Mouse (Mus musculus) ES-Bruce4 (cell line): ENCODE results near the gene Nf1. TPM values are rescaled to one million over a fixed set of nuclear protein-coding genes. Genes with fewer than 3 reads are reported as not detected.

Experiments used
- H3K27ac ChIP-seq: 2 replicates; pipeline ENCODE4 v1.5.1; 2012; ENCODE audit warnings: low read length, inconsistent platforms; ENCODE audit not compliant: insufficient read depth
- H3K27me3 ChIP-seq: 2 replicates; pipeline ENCODE4 v1.6.1; 2012; ENCODE audit warnings: mild to moderate bottlenecking, low read length, inconsistent platforms; ENCODE audit not compliant: control insufficient read depth, poor library complexity, insufficient read depth, severe bottlenecking
- H3K36me3 ChIP-seq: 2 replicates; pipeline ENCODE4 v1.6.1; 2012; ENCODE audit warnings: inconsistent platforms, mild to moderate bottlenecking, low read length, moderate library complexity; ENCODE audit not compliant: control insufficient read depth, poor library complexity, insufficient read depth, severe bottlenecking
- H3K4me1 ChIP-seq: one replicate; pipeline ENCODE4 v1.8.1; 2011; ENCODE audit warnings: low read length; ENCODE audit not compliant: control insufficient read depth, insufficient read depth
- H3K4me3 ChIP-seq: 2 replicates; pipeline ENCODE4 v1.5.1; 2011; ENCODE audit warnings: low read depth, mild to moderate bottlenecking, low read length
- H3K9ac ChIP-seq: 2 replicates; pipeline ENCODE4 v1.6.1; 2012; ENCODE audit warnings: low read depth, mild to moderate bottlenecking, inconsistent platforms; ENCODE audit not compliant: poor library complexity, severe bottlenecking
- H3K9me3 ChIP-seq: replicated peaks from 2 replicates; pipeline ENCODE4 v1.6.1; 2012; ENCODE audit warnings: mild to moderate bottlenecking, low read length, inconsistent platforms; ENCODE audit not compliant: control insufficient read depth, poor library complexity, insufficient read depth, severe bottlenecking
- CTCF ChIP-seq: IDR thresholded peaks from one replicate; pipeline ENCODE4 v1.8.1; 2011; ENCODE audit warnings: low read depth, low read length
- EP300 ChIP-seq: IDR thresholded peaks from 2 replicates; pipeline ENCODE4 v1.6.1; 2011; ENCODE audit warnings: low read depth, low read length; ENCODE audit not compliant: insufficient read depth
- POLR2A ChIP-seq: IDR thresholded peaks from one replicate; pipeline ENCODE4 v1.8.1; 2011; ENCODE audit warnings: low read length; ENCODE audit not compliant: insufficient read depth
- polyA plus RNA-seq: library from polyadenylated mRNA; stranded (reverse); fragments of >200 nt; gene quantifications from 2 replicates; pipeline ENCODE4 v1.2.4, GENCODE M21; 2011; ENCODE audit warnings: low read depth; ENCODE audit not compliant: missing spikeins, insufficient read depth, insufficient read length

The Nf1 gene
- polyA plus RNA-seq, 1 experiment = 39.6 TPM

- Histone ChIP-seq H3K36me3 (no peaks in the 10 kb centered on the region), H3K4me3 (no peak overlapping the region), H3K9me3 (no peaks in the 10 kb centered on the region), H3K27me3 (no peaks in the 10 kb centered on the region), H3K4me1 (no peaks in the 10 kb centered on the region), H3K9ac (no peak overlapping the region), H3K27ac (no peak overlapping the region)
- TF ChIP-seq POLR2A = no peak
- no peak for TF ChIP-seq CTCF
- no peak for TF ChIP-seq EP300
Observed at GRCm38 (mm10) chr11:79494976-79495800, 155.7 kb downstream of the Nf1 start.

GRCm38 (mm10) chr11:79502917-79503316 is 163.4 kb downstream of the Nf1 start:
- H3K4me1 ChIP-seq = no peaks in the 10 kb centered on the region
- no peak overlapping the region for H3K9ac ChIP-seq
- no peak overlapping the region for H3K4me3 ChIP-seq
- no peaks in the 10 kb centered on the region for H3K36me3 ChIP-seq
- no peaks in the 10 kb centered on the region for H3K9me3 ChIP-seq
- H3K27ac ChIP-seq = no peak overlapping the region
- no peaks in the 10 kb centered on the region for H3K27me3 ChIP-seq
- no peak for TF ChIP-seq CTCF
- TF ChIP-seq POLR2A = no peak
- TF ChIP-seq EP300 = no peak

DNA sequence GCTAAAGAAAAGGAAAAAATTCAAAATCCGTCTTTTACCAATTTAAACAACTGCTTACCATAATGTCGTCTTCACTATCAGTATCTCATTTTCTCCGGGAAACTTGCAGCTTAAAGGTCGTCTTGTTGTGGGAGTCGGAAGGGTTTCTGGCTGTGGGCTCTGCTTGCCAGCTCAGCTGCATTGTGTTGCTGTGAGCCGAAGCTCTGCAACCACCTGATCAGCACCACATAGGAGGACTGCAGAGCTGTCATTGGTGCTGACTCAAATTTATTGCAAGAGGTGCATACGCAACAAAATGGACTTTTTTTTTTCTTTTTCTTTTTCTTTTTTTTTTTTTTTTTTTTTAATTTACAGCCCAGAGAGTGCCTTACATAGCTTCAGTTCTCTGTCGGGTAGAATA is 164.4 kb downstream of the Nf1 start, which contains the start of gene Omg:
Omg (minus strand) TSS at position 240 of the 400 bp plus-strand sequence.
- no peak within 1 kb of the TSS for H3K4me3 ChIP-seq
- no peaks in the 10 kb centered on the region for H3K36me3 ChIP-seq
- TF ChIP-seq POLR2A (no peak), CTCF (no peak), EP300 (no peak)
- H3K9ac ChIP-seq = no peak within 1 kb of the TSS
- no peaks in the 10 kb centered on the region for H3K27me3 ChIP-seq
- no peaks in the 10 kb centered on the region for H3K9me3 ChIP-seq
- no peak within 1 kb of the TSS for H3K27ac ChIP-seq
- no peaks in the 10 kb centered on the region for H3K4me1 ChIP-seq

DNA sequence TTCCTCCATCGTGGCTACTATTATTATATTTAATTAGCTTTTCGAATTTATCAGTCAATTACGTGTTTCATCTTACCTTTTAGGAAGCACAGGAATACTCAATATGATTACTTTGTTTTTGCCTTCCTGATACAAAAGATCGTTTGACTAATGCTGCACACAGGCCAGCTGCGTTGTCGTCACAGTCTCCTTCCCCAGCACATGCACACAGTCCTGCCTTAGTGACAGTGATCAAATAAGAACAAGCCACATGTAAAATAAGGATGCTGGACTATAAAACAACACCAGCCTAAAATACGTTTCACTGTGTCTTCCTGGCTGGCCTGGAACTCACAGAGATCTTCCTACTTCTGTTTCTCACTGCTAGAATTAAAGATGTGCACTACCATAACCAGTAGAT is 165.0 kb downstream of the Nf1 start:
- TF ChIP-seq EP300 (no peak), POLR2A (no peak), CTCF (no peak)
- H3K27ac ChIP-seq = no peak overlapping the region
- H3K4me1 ChIP-seq = no peaks in the 10 kb centered on the region
- no peaks in the 10 kb centered on the region for H3K36me3 ChIP-seq
- no peak overlapping the region for H3K4me3 ChIP-seq
- H3K9me3 ChIP-seq = no peaks in the 10 kb centered on the region
- H3K27me3 ChIP-seq = no peaks in the 10 kb centered on the region
- H3K9ac ChIP-seq = no peak overlapping the region

GRCm38 (mm10) chr11:79511970-79512369 is 172.5 kb downstream of the Nf1 start:
- Histone ChIP-seq H3K36me3 (no peaks in the 10 kb centered on the region), H3K4me1 (no peaks in the 10 kb centered on the region), H3K9me3 (no peaks in the 10 kb centered on the region), H3K27ac (no peak overlapping the region), H3K4me3 (no peak overlapping the region), H3K27me3 (no peaks in the 10 kb centered on the region), H3K9ac (no peak overlapping the region)
- no peak for TF ChIP-seq EP300

- Histone ChIP-seq H3K9me3 (no peaks in the 10 kb centered on the region), H3K27ac (no peak overlapping the region), H3K9ac (no peak overlapping the region), H3K4me1 (no peaks in the 10 kb centered on the region), H3K27me3 (no peaks in the 10 kb centered on the region), H3K36me3 (no peaks in the 10 kb centered on the region), H3K4me3 (no peak overlapping the region)
- TF ChIP-seq CTCF (no peak), POLR2A (no peak), EP300 (no peak)
Observed at GRCm38 (mm10) chr11:79515331-79515730, 175.8 kb downstream of the Nf1 start.
